Mouse (Mus musculus) liver, embryonic 12.5 days (tissue): Measurements from ENCODE around the gene Gm49405. TPM values are rescaled to one million over a fixed set of nuclear protein-coding genes. Genes with fewer than 3 reads are reported as not detected.
A peak's percentile ranks its signal among the peaks of the same experiment; 100 is the strongest.

Experiments used
- ATAC-seq: fragments of 200-750 bp; cut with Nextera tagmentation; 2 replicates; pipeline ENCODE4 v1.8.0; 2017; ENCODE audit warnings: moderate number of reproducible peaks, mild to moderate bottlenecking, moderate library complexity
- H3K27ac ChIP-seq: fragments of 300-500 bp; sonication (generic); 2 replicates; pipeline ENCODE4 v1.5.1; 2016; ENCODE audit warnings: mild to moderate bottlenecking
- H3K27me3 ChIP-seq: fragments of 300-500 bp; sonication (generic); replicated peaks from 2 replicates; pipeline ENCODE4 v1.6.1; 2016; ENCODE audit warnings: mild to moderate bottlenecking, moderate library complexity
- H3K36me3 ChIP-seq: fragments of 300-500 bp; sonication (generic); 2 replicates; pipeline ENCODE4 v1.6.1; 2016; ENCODE audit warnings: mild to moderate bottlenecking, moderate library complexity
- H3K4me1 ChIP-seq: fragments of 300-500 bp; sonication (generic); 2 replicates; pipeline ENCODE4 v1.6.1; 2016
- H3K4me2 ChIP-seq: fragments of 300-500 bp; sonication (generic); 2 replicates; pipeline ENCODE4 v1.6.1; 2016; ENCODE audit warnings: mild to moderate bottlenecking, moderate library complexity
- H3K4me3 ChIP-seq: fragments of 300-500 bp; sonication (generic); 2 replicates; pipeline ENCODE4 v1.5.1; 2016; ENCODE audit warnings: mild to moderate bottlenecking, moderate library complexity
- H3K9ac ChIP-seq: fragments of 300-500 bp; sonication (generic); 2 replicates; pipeline ENCODE4 v1.6.1; 2016; ENCODE audit warnings: mild to moderate bottlenecking, moderate library complexity
- H3K9me3 ChIP-seq: fragments of 300-500 bp; sonication (generic); replicated peaks from 2 replicates; pipeline ENCODE4 v1.6.1; 2016; ENCODE audit warnings: mild to moderate bottlenecking, moderate library complexity
- WGBS: fragments of 180-500 bp; shearing (Covaris S2); methylation state at CpG from one replicate; pipeline ENCODE4 v1.1.7; 2016; ENCODE audit not compliant: insufficient replicate concordance; 5-methylcytosine and 5-hydroxymethylcytosine counted together
- polyA plus RNA-seq: library from polyadenylated mRNA; unstranded; fragments of >200 nt; fragmentation: Nextera tagmentation; extraction: Ambion mirVana; gene quantifications from 2 replicates; pipeline ENCODE4 v1.2.1, GENCODE M21; 2016

The Gm49405 gene
- polyA plus RNA-seq, 1 experiment from 2014 or later = 1.1 TPM

- Histone ChIP-seq H3K4me1 (peaks cover 29% of the 10 kb centered on the region), H3K9me3 (no peaks in the 10 kb centered on the region), H3K4me2 (peak overlapping the region; percentile 99), H3K4me3 (no peak overlapping the region), H3K36me3 (peaks cover 19% of the 10 kb centered on the region), H3K27me3 (peaks cover 3% of the 10 kb centered on the region; the same call in 1 of the 2 replicates), H3K9ac (peak overlapping the region; percentile 92), H3K27ac (no peak overlapping the region)
- ATAC-seq = no peak
- WGBS = 81% methylated on average over 5 of the region's 5 CpGs
Measured at GRCm38 (mm10) chr19:4001752-4002151, 1.3 kb downstream of the Gm49405 start.

GRCm38 (mm10) chr19:4003112-4003511 lies 2.7 kb downstream of the Gm49405 start, which contains the start of gene Doc2g:
Gene Doc2g (plus strand): TSS chr19:4003313.
- H3K9ac ChIP-seq = no peak within 1 kb of the TSS
- no peak within 1 kb of the TSS for H3K4me2 ChIP-seq
- no peak within 1 kb of the TSS for H3K4me3 ChIP-seq
- H3K27me3 ChIP-seq = no peaks in the 10 kb centered on the region; the same call in 1 of the 2 replicates
- H3K9me3 ChIP-seq = no peaks in the 10 kb centered on the region
- peaks cover 32% of the 10 kb centered on the region for H3K36me3 ChIP-seq
- WGBS = 57% methylated on average over 1 of the region's 1 CpGs
- no peak within 1 kb of the TSS for H3K27ac ChIP-seq
- no peak for ATAC-seq
- peaks cover 29% of the 10 kb centered on the region for H3K4me1 ChIP-seq

GRCm38 (mm10) chr19:4003641-4004040 lies 3.2 kb downstream of the Gm49405 start:
- H3K27ac ChIP-seq = no peak overlapping the region
- H3K9me3 ChIP-seq = no peaks in the 10 kb centered on the region
- H3K4me3 ChIP-seq = no peak overlapping the region
- peaks cover 38% of the 10 kb centered on the region for H3K36me3 ChIP-seq
- no peak for ATAC-seq
- WGBS = 63% methylated on average over 12 of the region's 12 CpGs
- no peak overlapping the region for H3K9ac ChIP-seq
- no peaks in the 10 kb centered on the region; the same call in 1 of the 2 replicates for H3K27me3 ChIP-seq
- no peak overlapping the region for H3K4me2 ChIP-seq
- peaks cover 29% of the 10 kb centered on the region for H3K4me1 ChIP-seq

GRCm38 (mm10) chr19:4004331-4004730 lies 3.9 kb downstream of the Gm49405 start:
- H3K4me1 ChIP-seq = peaks cover 23% of the 10 kb centered on the region
- H3K4me2 ChIP-seq = no peak overlapping the region
- no peak for ATAC-seq
- H3K27ac ChIP-seq = no peak overlapping the region
- no peak overlapping the region for H3K9ac ChIP-seq
- no peaks in the 10 kb centered on the region for H3K9me3 ChIP-seq
- H3K36me3 ChIP-seq = peaks cover 44% of the 10 kb centered on the region
- H3K4me3 ChIP-seq = no peak overlapping the region
- H3K27me3 ChIP-seq = no peaks in the 10 kb centered on the region; the same call in 1 of the 2 replicates
- 78% methylated on average over 15 of the region's 15 CpGs for WGBS

GRCm38 (mm10) chr19:4005091-4005490 lies 4.7 kb downstream of the Gm49405 start:
- 81% methylated on average over 9 of the region's 9 CpGs for WGBS
- no peak overlapping the region for H3K27ac ChIP-seq
- H3K36me3 ChIP-seq = peaks cover 52% of the 10 kb centered on the region

GRCm38 (mm10) chr19:4005971-4006370 lies 5.5 kb downstream of the Gm49405 start:
- no peak for ATAC-seq
- 88% methylated on average over 8 of the region's 8 CpGs for WGBS

More at GRCm38 (mm10) chr19:4005091-4005490, 4.7 kb downstream of the Gm49405 start:
- peaks cover 17% of the 10 kb centered on the region for H3K4me1 ChIP-seq
- no peak overlapping the region for H3K9ac ChIP-seq
- H3K9me3 ChIP-seq = no peaks in the 10 kb centered on the region
- no peak for ATAC-seq
- no peaks in the 10 kb centered on the region; the same call in 1 of the 2 replicates for H3K27me3 ChIP-seq
- no peak overlapping the region for H3K4me2 ChIP-seq
- no peak overlapping the region for H3K4me3 ChIP-seq

GRCm38 (mm10) chr19:4011086-4011485 lies 10.7 kb downstream of the Gm49405 start:
- no peaks in the 10 kb centered on the region for H3K27me3 ChIP-seq
- no peak overlapping the region for H3K27ac ChIP-seq
- peaks cover 45% of the 10 kb centered on the region for H3K4me1 ChIP-seq
- peak overlapping the region; percentile 82 for H3K9ac ChIP-seq
- peak overlapping the region; percentile 88 for H3K4me3 ChIP-seq
- peak overlapping the region; percentile 83 for H3K4me2 ChIP-seq
- peaks cover 52% of the 10 kb centered on the region for H3K36me3 ChIP-seq
- no peak for ATAC-seq
- H3K9me3 ChIP-seq = no peaks in the 10 kb centered on the region
- 85% methylated on average over 5 of the region's 5 CpGs for WGBS

More at GRCm38 (mm10) chr19:4005971-4006370, 5.5 kb downstream of the Gm49405 start:
- Histone ChIP-seq H3K4me2 (no peak overlapping the region), H3K4me3 (no peak overlapping the region), H3K27ac (no peak overlapping the region), H3K36me3 (peaks cover 61% of the 10 kb centered on the region), H3K27me3 (no peaks in the 10 kb centered on the region; the same call in 1 of the 2 replicates), H3K9me3 (no peaks in the 10 kb centered on the region), H3K4me1 (peaks cover 14% of the 10 kb centered on the region), H3K9ac (no peak overlapping the region)

GRCm38 (mm10) chr19:4012432-4013022 lies 12.1 kb downstream of the Gm49405 start, which contains the start of gene Ndufv1:
Gene Ndufv1 (minus strand): TSS chr19:4012806.
- Histone ChIP-seq H3K4me2 (peak within 1 kb of the TSS; percentile 83), H3K4me3 (peak within 1 kb of the TSS; percentile 88), H3K36me3 (peaks cover 38% of the 10 kb centered on the region), H3K27me3 (no peaks in the 10 kb centered on the region), H3K9me3 (no peaks in the 10 kb centered on the region), H3K27ac (peak within 1 kb of the TSS; percentile 84), H3K9ac (peak within 1 kb of the TSS; percentile 82), H3K4me1 (peaks cover 50% of the 10 kb centered on the region)
- ATAC-seq = peak; percentile 98
- under 1% methylated on average over 45 of the region's 45 CpGs for WGBS

- Histone ChIP-seq H3K9ac (peak overlapping the region; percentile 63), H3K27me3 (no peaks in the 10 kb centered on the region), H3K27ac (peak overlapping the region; percentile 84), H3K4me2 (peak overlapping the region; percentile 83), H3K36me3 (peaks cover 32% of the 10 kb centered on the region), H3K4me3 (peak overlapping the region; percentile 88), H3K4me1 (peaks cover 50% of the 10 kb centered on the region), H3K9me3 (no peaks in the 10 kb centered on the region)
- 10% methylated on average over 9 of the region's 9 CpGs for WGBS
- ATAC-seq = peak; percentile 42
Measured at GRCm38 (mm10) chr19:4013066-4013465, 12.6 kb downstream of the Gm49405 start.

- peak overlapping the region; percentile 84 for H3K27ac ChIP-seq
- no peaks in the 10 kb centered on the region for H3K27me3 ChIP-seq
- no peaks in the 10 kb centered on the region for H3K9me3 ChIP-seq
- H3K36me3 ChIP-seq = peaks cover 15% of the 10 kb centered on the region
- peak overlapping the region; percentile 45 for H3K9ac ChIP-seq
- no peak overlapping the region for H3K4me3 ChIP-seq
- H3K4me2 ChIP-seq = no peak overlapping the region
- ATAC-seq = no peak
- peaks cover 64% of the 10 kb centered on the region for H3K4me1 ChIP-seq
Measured at GRCm38 (mm10) chr19:4014802-4015201, 14.4 kb downstream of the Gm49405 start.

- Histone ChIP-seq H3K4me1 (peaks cover 65% of the 10 kb centered on the region), H3K36me3 (peaks cover 6% of the 10 kb centered on the region), H3K27me3 (no peaks in the 10 kb centered on the region), H3K9me3 (no peaks in the 10 kb centered on the region), H3K4me3 (no peak overlapping the region), H3K4me2 (peak overlapping the region; percentile 24), H3K27ac (peak overlapping the region; percentile 84), H3K9ac (peak overlapping the region; percentile 23)
- WGBS = 19% methylated on average over 5 of the region's 5 CpGs
- ATAC-seq = peak; percentile 44
Measured at GRCm38 (mm10) chr19:4015635-4016034, 15.2 kb downstream of the Gm49405 start.

- no peak overlapping the region for H3K27ac ChIP-seq
- no peak overlapping the region for H3K4me2 ChIP-seq
- ATAC-seq = no peak
- H3K9me3 ChIP-seq = no peaks in the 10 kb centered on the region
- 62% methylated on average over 10 of the region's 10 CpGs for WGBS
- no peak overlapping the region for H3K9ac ChIP-seq
- H3K36me3 ChIP-seq = no peaks in the 10 kb centered on the region
- no peak overlapping the region for H3K4me3 ChIP-seq
- no peaks in the 10 kb centered on the region for H3K27me3 ChIP-seq
- peaks cover 51% of the 10 kb centered on the region for H3K4me1 ChIP-seq
Measured at GRCm38 (mm10) chr19:4017921-4018587, 17.6 kb downstream of the Gm49405 start.
